Mouse (Mus musculus): ENCODE results near the gene Fgfrl1. TPM values are rescaled to one million over a fixed set of nuclear protein-coding genes. Genes with fewer than 3 reads are reported as not detected.

The Fgfrl1 gene
- total RNA-seq (2021) = 10 to 100 TPM; 18.5 to 22.5 TPM
- long read RNA-seq, partial matches to known transcripts = 2 of 6 reads
- long read RNA-seq, other reads (novel, unspliced or antisense) = 2 of 6 reads

GRCm38 (mm10) chr5:108692271-108692670 is at the start of gene Fgfrl1:
Fgfrl1 (plus strand) TSS chr5:108692382.
- DNase-seq (ENCODE audit: low spot score in 2 of 2) = peak in 1 of 2 experiments; percentile 60

GRCm38 (mm10) chr5:108643674-108644073 is 48.5 kb upstream of the Fgfrl1 start:
- no peak for DNase-seq (ENCODE audit: low spot score in 2 of 2)

- DNase-seq (ENCODE audit: low spot score in 2 of 2) = peak; percentile 46 to 62
Observed at GRCm38 (mm10) chr5:108645651-108646342, 46.4 kb upstream of the Fgfrl1 start.

GRCm38 (mm10) chr5:108646343-108646660 is 45.9 kb upstream of the Fgfrl1 start:
- DNase-seq (ENCODE audit: low spot score in 2 of 2) = no peak

- DNase-seq (ENCODE audit: low spot score in 2 of 2) = no peak
Observed at GRCm38 (mm10) chr5:108647311-108647710, 44.9 kb upstream of the Fgfrl1 start.

GRCm38 (mm10) chr5:108647820-108648465 is 44.2 kb upstream of the Fgfrl1 start:
- DNase-seq (ENCODE audit: low spot score in 2 of 2) = no peak

GRCm38 (mm10) chr5:108648937-108649576 is 43.1 kb upstream of the Fgfrl1 start:
- no peak for DNase-seq (ENCODE audit: low spot score in 2 of 2)

GRCm38 (mm10) chr5:108650341-108650740 is 41.8 kb upstream of the Fgfrl1 start:
- DNase-seq (ENCODE audit: low spot score in 2 of 2) = no peak

GRCm38 (mm10) chr5:108651136-108651720 is 41.0 kb upstream of the Fgfrl1 start:
- DNase-seq (ENCODE audit: low spot score in 2 of 2) = no peak

GRCm38 (mm10) chr5:108651823-108652222 is 40.4 kb upstream of the Fgfrl1 start:
- no peak for DNase-seq (ENCODE audit: low spot score in 2 of 2)

GRCm38 (mm10) chr5:108653341-108653740 is 38.8 kb upstream of the Fgfrl1 start:
- DNase-seq (ENCODE audit: low spot score in 2 of 2) = peak in 1 of 2 experiments; percentile 13

GRCm38 (mm10) chr5:108654444-108654990 is 37.7 kb upstream of the Fgfrl1 start:
- DNase-seq (ENCODE audit: low spot score in 2 of 2) = no peak

- no peak for DNase-seq (ENCODE audit: low spot score in 2 of 2)
Observed at GRCm38 (mm10) chr5:108655381-108655780, 36.8 kb upstream of the Fgfrl1 start.

- DNase-seq (ENCODE audit: low spot score in 2 of 2) = peak in 1 of 2 experiments; percentile 7
Observed at GRCm38 (mm10) chr5:108655891-108656650, 36.1 kb upstream of the Fgfrl1 start.

GRCm38 (mm10) chr5:108657406-108657805 is 34.8 kb upstream of the Fgfrl1 start:
- no peak for DNase-seq (ENCODE audit: low spot score in 2 of 2)

GRCm38 (mm10) chr5:108658611-108659010 is 33.6 kb upstream of the Fgfrl1 start:
- no peak for DNase-seq (ENCODE audit: low spot score in 2 of 2)

GRCm38 (mm10) chr5:108659698-108660631 is 32.2 kb upstream of the Fgfrl1 start, which contains the start of gene Idua:
Idua (plus strand) TSS chr5:108660331.
- DNase-seq (ENCODE audit: low spot score in 2 of 2) = no peak

GRCm38 (mm10) chr5:108660632-108661268 is 31.4 kb upstream of the Fgfrl1 start:
- DNase-seq (ENCODE audit: low spot score in 2 of 2) = peak; percentile 88 to 91

- no peak for DNase-seq (ENCODE audit: low spot score in 2 of 2)
Observed at GRCm38 (mm10) chr5:108662772-108663171, 29.4 kb upstream of the Fgfrl1 start.
